Mouse (Mus musculus) erythroblast, adult 5-6 weeks (primary cell): ENCODE data around the gene Serpinb1a. TPM values are rescaled to one million over a fixed set of nuclear protein-coding genes. Genes with fewer than 3 reads are reported as not detected.
"Not testable (repeated sequence)": the region's sequence is repeated elsewhere in the genome, so short reads cannot be mapped to it uniquely, and the experiment has no call there.

ENCODE experiments used
- ATAC-seq: replicated peaks from 2 replicates; pipeline ENCODE4 v1.8.0; 2016; ENCODE audit warnings: moderate number of reproducible peaks, mild to moderate bottlenecking, moderate TSS enrichment, inconsistent platforms; ENCODE audit not compliant: poor library complexity, low FRiP score, severe bottlenecking
- total RNA-seq, 2 experiments: library from RNA; stranded (forward) in 1 of 2; stranded (reverse) in 1 of 2; fragments of 150-400 nt in 1 of 2; fragments of 200-764, 138-1000 nt in 1 of 2; gene quantifications; 2 replicates each; pipeline versions ENCODE4 v1.2.3 to v1.2.4; 2015 to 2017; ENCODE audit warnings: low replicate concordance in 2 of 2

Gene Serpinb1a
- 141 and 144 TPM in 2 replicates for total RNA-seq (2015; ENCODE audit: low replicate concordance)
- 133 and 225 TPM in 2 replicates for total RNA-seq (2017; ENCODE audit: low replicate concordance)

- no peak for ATAC-seq
Measured at GRCm38 (mm10) chr13:32850668-32851404, at the start of gene Serpinb1a. Serpinb1a (minus strand) TSS chr13:32851185.

- peak; percentile 64 for ATAC-seq
Measured at GRCm38 (mm10) chr13:32900639-32901038, 49.7 kb upstream of the Serpinb1a start.

- not testable (repeated sequence) for ATAC-seq
Measured at GRCm38 (mm10) chr13:32899114-32899513, 48.1 kb upstream of the Serpinb1a start.

GRCm38 (mm10) chr13:32898111-32898510 is 47.1 kb upstream of the Serpinb1a start, which contains the start of gene Serpinb1c:
Serpinb1c (minus strand) TSS chr13:32898211.
- no peak for ATAC-seq

GRCm38 (mm10) chr13:32896931-32897330 is 45.9 kb upstream of the Serpinb1a start:
- ATAC-seq, result no peak

DNA sequence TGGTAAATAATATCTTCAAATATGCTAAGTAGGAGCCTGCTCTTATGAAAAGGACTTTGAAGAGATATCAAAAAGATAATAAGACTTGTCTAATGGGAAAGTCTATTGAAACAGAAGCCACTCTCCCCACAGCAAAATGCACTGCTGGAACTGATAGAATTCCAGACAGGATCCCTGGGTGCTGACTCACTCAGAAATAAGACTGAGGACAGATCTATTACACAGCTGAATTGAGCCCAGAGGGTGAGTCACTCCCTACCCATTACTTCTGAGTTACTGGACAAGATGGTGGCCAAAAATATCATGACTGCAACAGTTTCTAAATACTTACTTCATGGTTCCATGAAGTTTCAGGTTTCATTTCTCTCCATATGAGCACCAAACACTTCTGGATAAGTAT is 33.8 kb upstream of the Serpinb1a start:
- no peak for ATAC-seq

DNA sequence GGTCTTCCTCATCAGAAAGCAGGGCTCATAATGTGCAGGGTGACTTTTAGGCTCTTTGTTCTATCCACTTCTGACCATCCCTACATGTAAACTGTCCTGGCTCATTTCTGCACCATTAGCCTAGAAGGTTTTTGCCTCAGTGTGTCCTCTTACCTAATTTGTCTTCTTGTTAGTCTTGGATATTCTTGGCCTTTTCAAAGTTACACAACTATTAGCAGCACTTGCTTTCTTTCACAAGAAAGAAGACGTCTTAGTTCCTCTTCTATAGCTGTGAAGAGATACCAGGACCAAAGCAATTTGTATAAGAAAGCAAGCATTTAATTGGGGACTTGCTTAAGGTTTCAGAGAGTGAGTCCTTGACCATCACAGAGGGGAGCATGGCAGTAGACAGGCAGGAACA is 22.9 kb upstream of the Serpinb1a start:
- ATAC-seq, result no peak

- no peak for ATAC-seq
Measured at GRCm38 (mm10) chr13:32868843-32869242, 17.9 kb upstream of the Serpinb1a start.

- ATAC-seq, result not testable (repeated sequence)
Measured at GRCm38 (mm10) chr13:32868233-32868632, 17.2 kb upstream of the Serpinb1a start.

- no peak for ATAC-seq
Measured at GRCm38 (mm10) chr13:32867030-32867429, 16.0 kb upstream of the Serpinb1a start.

DNA sequence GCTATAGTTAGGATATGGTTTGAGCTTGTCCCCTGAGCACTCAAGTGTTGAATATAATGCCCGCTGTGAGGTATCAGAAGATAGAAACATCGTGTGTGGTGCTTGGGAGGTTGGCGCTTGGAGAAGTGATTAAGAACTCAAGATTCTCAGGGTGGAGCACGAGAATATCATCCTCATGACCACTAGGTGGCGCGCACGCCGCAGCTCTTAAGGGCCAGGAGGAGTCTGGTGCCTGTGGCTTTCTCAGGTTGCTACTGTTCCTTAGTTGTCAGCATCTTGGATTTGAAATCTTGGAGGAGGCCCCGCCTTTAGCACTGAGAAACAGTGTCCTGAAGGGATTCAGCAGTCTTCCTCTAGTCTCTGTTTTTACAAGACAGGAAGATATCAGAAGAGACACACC is 15.5 kb upstream of the Serpinb1a start:
- ATAC-seq, result peak; percentile 90

DNA sequence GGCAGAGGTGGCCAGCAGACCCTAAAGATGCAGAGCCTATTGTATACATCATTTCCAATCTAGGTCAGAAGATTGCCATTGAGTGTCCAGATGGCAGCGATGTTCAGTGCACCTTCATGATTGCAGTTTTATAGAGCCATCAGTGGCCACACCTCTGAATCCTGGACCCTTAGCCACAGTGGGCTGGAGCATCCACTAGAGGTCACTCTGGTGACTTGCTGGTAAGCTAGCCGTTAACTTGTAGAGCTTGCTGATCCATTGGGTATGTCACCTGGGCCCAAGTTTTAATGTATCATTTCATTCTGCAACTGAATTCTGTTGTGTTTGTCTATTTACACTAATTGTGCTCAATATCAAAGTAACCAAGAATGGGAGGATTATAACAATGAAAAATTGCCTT is 14.6 kb upstream of the Serpinb1a start:
- ATAC-seq, result no peak

DNA sequence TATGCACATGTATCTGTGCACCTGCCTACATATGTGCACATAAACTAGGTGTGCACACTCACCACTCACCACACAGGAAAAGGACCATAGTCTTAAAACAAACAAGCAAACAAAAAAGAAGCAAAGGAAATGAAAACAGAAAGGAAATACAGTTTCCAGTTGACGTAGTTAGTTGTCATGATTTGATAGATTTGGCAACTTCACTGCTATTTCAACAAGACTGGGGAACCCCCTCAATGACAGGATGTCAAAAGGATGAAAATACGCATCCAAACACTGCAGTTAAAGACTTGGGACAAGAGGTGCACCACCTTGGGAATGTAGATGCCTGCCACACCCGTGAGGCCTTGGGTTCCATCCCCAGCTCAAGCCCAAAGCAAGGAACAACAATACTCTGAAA is 13.5 kb upstream of the Serpinb1a start:
- ATAC-seq, result not testable (repeated sequence)

DNA sequence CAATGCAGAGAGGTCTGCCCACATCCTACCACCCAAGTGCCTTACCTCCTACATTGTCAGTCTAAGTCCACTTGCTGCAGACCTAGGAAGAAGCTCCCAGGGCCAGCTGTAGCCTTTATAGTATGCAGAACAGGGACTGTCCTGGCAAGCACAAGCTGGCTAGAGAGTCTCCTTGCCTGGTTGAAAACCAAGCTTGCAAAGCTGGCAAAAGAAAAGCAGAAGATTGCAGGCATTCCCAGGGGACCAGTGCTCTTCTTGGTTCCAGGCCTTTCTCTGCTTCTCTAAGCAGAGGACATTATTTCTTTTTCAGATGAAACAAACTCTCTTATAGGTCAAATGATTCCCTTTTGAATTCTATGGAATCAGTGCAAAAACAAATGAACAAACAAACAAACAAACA is 12.5 kb upstream of the Serpinb1a start:
- ATAC-seq, result no peak

GRCm38 (mm10) chr13:32860821-32861220 is 9.8 kb upstream of the Serpinb1a start:
- no peak for ATAC-seq

GRCm38 (mm10) chr13:32853073-32853472 is 2.1 kb upstream of the Serpinb1a start:
- no peak for ATAC-seq

DNA sequence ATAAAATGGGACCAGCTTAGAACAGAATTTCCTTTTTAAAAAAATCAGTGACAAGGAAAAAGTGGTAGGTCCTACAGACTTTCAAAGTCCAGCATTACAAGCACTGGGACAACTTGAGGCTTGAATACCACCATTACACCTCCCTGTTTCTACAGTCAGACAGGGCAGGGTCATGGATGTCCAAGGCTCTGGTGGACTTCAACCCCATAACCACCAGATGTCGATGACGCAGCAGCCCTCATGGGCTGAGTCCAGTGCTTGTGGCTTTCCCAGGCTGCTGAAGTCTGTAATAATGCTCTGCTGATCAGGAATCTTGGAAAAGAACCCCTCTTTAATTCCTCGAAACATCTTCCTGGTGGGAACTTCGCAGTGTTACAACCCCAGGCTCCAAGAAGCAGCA is 1.6 kb upstream of the Serpinb1a start:
- no peak for ATAC-seq

DNA sequence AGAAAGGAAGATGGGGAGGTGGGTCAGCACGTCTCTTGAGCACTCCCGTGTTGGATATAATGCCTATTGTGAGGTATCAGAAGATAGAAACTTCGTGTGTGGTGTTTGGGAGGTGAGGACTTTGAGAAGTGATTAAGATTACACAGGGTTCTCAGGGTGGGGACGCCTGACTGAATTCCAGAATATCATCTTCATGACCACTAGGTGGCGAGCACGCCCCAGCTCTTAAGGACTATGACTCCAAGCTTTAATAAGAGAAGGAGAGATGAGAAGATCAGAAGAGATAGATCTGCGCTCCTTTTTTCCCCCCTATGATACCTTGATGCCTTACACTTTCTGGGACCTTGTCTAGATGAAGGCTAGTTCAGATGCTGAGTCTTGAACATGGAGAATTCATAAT is 982 bp upstream of the Serpinb1a start:
- ATAC-seq, result peak; percentile 85

- ATAC-seq, result no peak
Measured at GRCm38 (mm10) chr13:32850156-32850555, 829 bp downstream of the Serpinb1a start.

- no peak for ATAC-seq
Measured at GRCm38 (mm10) chr13:32849531-32850123, 1.4 kb downstream of the Serpinb1a start.

- no peak for ATAC-seq
Measured at GRCm38 (mm10) chr13:32849092-32849491, 1.9 kb downstream of the Serpinb1a start.
